Mouse (Mus musculus): ENCODE results near the gene 2310003L06Rik. TPM values are rescaled to one million over a fixed set of nuclear protein-coding genes. Genes with fewer than 3 reads are reported as not detected.

2310003L06Rik gene
- not detected in 2 replicates for polyA plus RNA-seq (2015; fragmentation: Nextera tagmentation; extraction: Ambion mirVana)

DNA sequence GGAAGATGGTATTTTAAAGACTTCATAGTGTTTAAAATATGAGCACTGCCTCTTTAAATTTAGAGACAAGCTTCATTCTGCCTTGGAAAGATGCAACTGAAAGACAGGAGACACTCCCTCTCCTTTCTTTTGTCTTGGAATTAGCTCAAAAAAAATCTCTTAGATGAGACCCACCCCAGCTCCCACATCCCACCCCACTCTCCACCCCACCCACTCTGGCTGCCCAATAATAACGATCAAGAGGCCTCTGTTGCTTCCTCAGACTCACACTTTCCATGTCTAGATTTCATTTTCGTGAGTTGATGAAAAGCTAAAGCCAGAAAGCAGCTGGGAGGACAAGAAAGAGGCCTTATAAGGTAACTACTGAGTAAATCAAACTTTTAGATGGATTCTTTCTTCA is at the start of gene 2310003L06Rik, which contains the start of gene Gm28434:
2310003L06Rik (plus strand) TSS at position 259 of the 400 bp plus-strand sequence.
Gm28434 (plus strand) TSS at position 317 of the 400 bp plus-strand sequence.
- H3K27ac ChIP-seq = no peak within 1 kb of the TSS
- WGBS (ENCODE audit: insufficient replicate concordance) = 34% methylated on average over 2 of the region's 2 CpGs
- DNase-seq = no peak
- H3K27me3 ChIP-seq = no peaks in the 10 kb centered on the region
- no peak within 1 kb of the TSS for H3K9ac ChIP-seq
- no peaks in the 10 kb centered on the region for H3K4me1 ChIP-seq (replicated peaks)
- no peak within 1 kb of the TSS for H3K4me2 ChIP-seq
- ATAC-seq (ENCODE audit: low read depth) = no peak
- H3K4me3 ChIP-seq (replicated peaks) = no peak within 1 kb of the TSS
- H3K36me3 ChIP-seq = no peaks in the 10 kb centered on the region
- no peaks in the 10 kb centered on the region for H3K9me3 ChIP-seq (replicated peaks)

DNA sequence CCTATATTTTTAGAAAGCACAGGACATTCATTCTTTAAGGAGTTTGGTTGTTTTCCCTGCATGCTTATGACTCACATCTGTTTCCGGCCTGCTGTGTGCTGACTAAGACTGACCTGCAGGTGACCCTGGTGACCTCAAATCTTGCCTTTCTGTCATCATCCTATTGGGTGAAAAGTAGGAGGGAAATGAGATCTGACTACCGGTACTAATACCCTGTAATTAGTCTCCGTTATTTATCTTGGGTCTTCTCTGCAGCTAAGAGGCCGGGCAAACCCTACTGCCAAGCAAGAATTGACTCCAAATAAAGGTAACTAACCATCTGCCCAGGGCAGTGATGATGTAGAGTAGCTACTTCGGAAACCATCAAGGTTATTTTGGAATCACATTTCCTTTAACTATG is 43.9 kb upstream of the 2310003L06Rik start, which contains the start of gene Csn3:
Csn3 (plus strand) TSS at position 208 of the 400 bp plus-strand sequence.
- 38% methylated on average over 5 of the region's 5 CpGs for WGBS (ENCODE audit: insufficient replicate concordance)
- no peaks in the 10 kb centered on the region for H3K9me3 ChIP-seq (replicated peaks)
- no peak for ATAC-seq (ENCODE audit: low read depth)
- H3K4me1 ChIP-seq (replicated peaks) = no peaks in the 10 kb centered on the region
- H3K4me2 ChIP-seq = no peak within 1 kb of the TSS
- no peaks in the 10 kb centered on the region for H3K27me3 ChIP-seq
- no peak within 1 kb of the TSS for H3K27ac ChIP-seq
- H3K36me3 ChIP-seq = no peaks in the 10 kb centered on the region
- H3K4me3 ChIP-seq (replicated peaks) = no peak within 1 kb of the TSS
- DNase-seq = no peak
- H3K9ac ChIP-seq = no peak within 1 kb of the TSS

DNA sequence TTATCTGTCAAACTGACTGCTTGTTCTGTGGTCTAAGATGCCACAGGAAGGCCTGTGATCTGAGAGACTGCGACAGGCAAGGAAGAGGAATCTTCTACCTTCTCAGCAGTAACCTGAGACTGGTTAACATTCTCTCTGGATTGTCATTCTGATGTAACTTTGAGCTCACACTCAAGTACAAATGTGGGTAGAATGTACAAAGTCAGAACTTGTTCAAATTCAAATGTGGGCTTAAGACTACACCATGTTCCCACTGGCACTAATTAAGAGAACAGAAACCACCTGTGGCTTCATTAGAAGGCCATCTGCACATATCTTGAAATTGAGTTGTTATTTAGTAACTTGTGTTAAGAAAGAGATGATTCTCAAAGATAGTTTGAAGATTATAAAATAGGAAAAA is 37.7 kb upstream of the 2310003L06Rik start:
- H3K27ac ChIP-seq = no peak overlapping the region
- WGBS (ENCODE audit: insufficient replicate concordance) = 27% methylated on average over 1 of the region's 1 CpGs
- H3K9ac ChIP-seq = no peak overlapping the region
- ATAC-seq (ENCODE audit: low read depth) (no peak), DNase-seq (no peak)
- H3K9me3 ChIP-seq (replicated peaks) = no peaks in the 10 kb centered on the region
- H3K4me3 ChIP-seq (replicated peaks) = no peak overlapping the region
- no peaks in the 10 kb centered on the region for H3K36me3 ChIP-seq
- no peaks in the 10 kb centered on the region for H3K4me1 ChIP-seq (replicated peaks)
- H3K27me3 ChIP-seq = no peaks in the 10 kb centered on the region
- no peak overlapping the region for H3K4me2 ChIP-seq

DNA sequence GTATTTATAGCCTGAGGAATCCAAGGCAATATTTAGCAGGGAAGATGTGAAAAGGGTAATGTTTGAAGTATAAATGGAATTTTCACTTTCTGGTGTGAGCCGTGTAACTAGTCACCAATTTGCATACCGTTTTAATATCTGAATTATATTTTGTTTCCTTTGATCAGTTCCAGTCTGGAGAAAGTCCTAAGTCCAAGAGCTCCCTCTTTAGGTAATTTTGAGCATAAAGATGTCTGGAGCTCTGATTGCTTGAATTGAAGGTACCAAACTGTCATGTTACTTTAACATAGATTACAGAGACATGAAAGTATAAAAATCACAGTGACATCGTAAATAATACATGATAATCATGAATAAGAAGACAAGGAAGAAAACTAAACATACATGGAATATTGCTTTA is 28.5 kb upstream of the 2310003L06Rik start:
- Histone ChIP-seq H3K4me3 (replicated peaks) (no peak overlapping the region), H3K4me1 (replicated peaks) (no peaks in the 10 kb centered on the region), H3K36me3 (no peaks in the 10 kb centered on the region), H3K9ac (no peak overlapping the region), H3K27ac (no peak overlapping the region), H3K9me3 (replicated peaks) (no peaks in the 10 kb centered on the region), H3K27me3 (no peaks in the 10 kb centered on the region), H3K4me2 (no peak overlapping the region)
- DNase-seq = no peak
- ATAC-seq (ENCODE audit: low read depth) = no peak
- WGBS (ENCODE audit: insufficient replicate concordance) = 27% methylated on average over 3 of the region's 3 CpGs

DNA sequence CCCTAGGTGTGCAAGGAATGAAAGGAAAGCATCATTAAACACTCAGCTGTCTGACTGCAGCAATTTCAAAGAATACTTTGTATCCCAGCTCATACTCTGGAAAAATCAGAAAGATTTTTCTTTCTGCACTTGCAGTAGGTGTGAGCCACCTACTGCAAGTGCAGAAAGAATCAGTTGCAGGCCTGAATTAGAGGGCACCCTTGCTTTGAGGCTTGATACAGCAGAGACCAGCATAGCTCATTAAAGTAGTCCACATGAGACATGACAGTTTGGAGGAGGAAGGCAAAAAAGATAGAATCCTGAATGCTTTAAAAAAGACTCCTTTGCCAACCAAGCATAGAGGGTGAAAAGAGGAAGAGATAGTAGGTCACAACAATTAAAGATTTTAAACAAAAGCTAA is 26.7 kb upstream of the 2310003L06Rik start:
- no peaks in the 10 kb centered on the region for H3K9me3 ChIP-seq (replicated peaks)
- H3K9ac ChIP-seq = no peak overlapping the region
- H3K4me1 ChIP-seq (replicated peaks) = no peaks in the 10 kb centered on the region
- no peak for ATAC-seq (ENCODE audit: low read depth)
- no peaks in the 10 kb centered on the region for H3K36me3 ChIP-seq
- H3K27me3 ChIP-seq = no peaks in the 10 kb centered on the region
- H3K27ac ChIP-seq = no peak overlapping the region
- no peak for DNase-seq
- no peak overlapping the region for H3K4me3 ChIP-seq (replicated peaks)
- no peak overlapping the region for H3K4me2 ChIP-seq

DNA sequence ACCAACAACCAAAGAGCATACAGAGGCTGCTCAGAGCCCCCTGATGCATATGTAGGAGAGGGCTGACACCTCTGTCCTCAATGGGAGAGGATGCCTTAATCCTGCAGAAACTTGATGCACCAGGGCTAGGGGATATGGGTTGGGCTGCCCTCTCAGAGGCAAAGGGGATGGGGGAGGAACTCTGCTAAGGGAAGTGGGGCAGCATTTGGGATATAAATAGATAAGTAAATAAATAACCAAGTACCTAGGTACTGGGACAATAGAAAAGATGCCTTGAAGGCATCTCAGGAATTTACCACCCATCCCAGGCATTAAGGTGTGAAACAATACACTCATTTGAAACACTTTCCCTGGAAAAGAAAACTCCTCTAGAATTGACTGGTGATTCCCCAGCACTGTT is 17.4 kb upstream of the 2310003L06Rik start:
- no peak for ATAC-seq (ENCODE audit: low read depth)
- DNase-seq = no peak
- Histone ChIP-seq H3K4me2 (no peak overlapping the region), H3K4me3 (replicated peaks) (no peak overlapping the region), H3K27me3 (no peaks in the 10 kb centered on the region), H3K4me1 (replicated peaks) (no peaks in the 10 kb centered on the region), H3K9me3 (replicated peaks) (no peaks in the 10 kb centered on the region), H3K27ac (no peak overlapping the region), H3K36me3 (no peaks in the 10 kb centered on the region), H3K9ac (no peak overlapping the region)

DNA sequence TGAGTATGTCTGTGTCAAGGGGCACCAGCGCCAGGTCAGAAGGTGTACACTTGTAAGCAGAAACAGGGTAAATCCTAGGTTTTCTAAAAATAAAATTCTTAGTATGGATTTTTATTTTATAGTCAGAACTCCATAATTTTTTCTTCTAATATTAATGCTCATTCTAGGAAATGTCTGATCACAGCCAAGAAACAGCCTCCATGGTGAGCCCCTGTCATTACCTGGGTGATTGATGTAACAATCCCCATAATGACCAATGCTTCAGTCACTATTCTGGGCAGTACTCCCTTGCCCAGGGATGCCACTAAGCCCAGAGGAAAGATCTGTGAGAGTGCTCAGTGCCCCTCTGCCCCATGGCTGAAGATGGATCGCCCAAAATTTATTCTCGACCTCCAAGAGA is 9.9 kb downstream of the 2310003L06Rik start, which contains the start of gene Cabs1:
Cabs1 (plus strand) TSS at position 301 of the 400 bp plus-strand sequence.
- no peak within 1 kb of the TSS for H3K9ac ChIP-seq
- H3K36me3 ChIP-seq = no peaks in the 10 kb centered on the region
- H3K4me3 ChIP-seq (replicated peaks) = no peak within 1 kb of the TSS
- no peak for DNase-seq
- H3K27ac ChIP-seq = no peak within 1 kb of the TSS
- no peak within 1 kb of the TSS for H3K4me2 ChIP-seq
- 60% methylated on average over 3 of the region's 3 CpGs for WGBS (ENCODE audit: insufficient replicate concordance)
- no peaks in the 10 kb centered on the region for H3K27me3 ChIP-seq
- ATAC-seq (ENCODE audit: low read depth) = no peak
- no peaks in the 10 kb centered on the region for H3K4me1 ChIP-seq (replicated peaks)
- no peaks in the 10 kb centered on the region for H3K9me3 ChIP-seq (replicated peaks)

DNA sequence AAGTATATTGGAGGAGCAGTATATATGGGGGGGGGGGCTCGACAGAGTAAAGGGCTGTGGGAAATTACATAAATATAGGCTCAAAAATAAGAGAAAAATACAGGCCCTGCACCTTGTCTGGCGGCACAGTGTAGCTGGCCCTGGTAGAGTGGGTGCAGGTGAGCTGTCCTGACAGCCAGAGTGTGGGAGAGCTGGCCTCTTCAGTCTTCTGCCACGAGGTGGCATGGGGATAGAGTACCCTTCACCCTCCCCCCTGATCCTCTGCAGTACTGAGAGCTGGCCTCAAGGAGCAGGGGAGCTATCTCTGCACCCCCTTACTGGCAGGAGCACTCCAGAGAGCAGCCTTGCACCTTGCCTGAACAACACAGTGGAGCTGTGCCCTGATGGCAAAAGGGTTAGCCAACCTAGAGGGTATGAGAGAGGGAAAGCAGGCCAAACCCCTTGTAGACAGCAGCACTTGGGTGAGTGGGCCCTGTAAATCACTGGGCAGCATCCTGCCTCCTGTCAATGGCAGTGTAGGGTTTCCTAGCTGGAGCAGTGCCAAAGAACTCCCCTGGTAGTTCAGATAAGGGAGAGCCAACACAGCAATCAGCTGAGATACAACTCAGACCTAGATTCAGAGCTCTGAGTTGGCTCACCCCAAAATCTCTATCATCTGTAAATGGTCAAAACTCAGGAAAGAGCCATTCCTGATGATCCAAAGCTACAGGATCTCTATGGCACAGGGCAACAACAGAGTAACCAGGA is 13.4 kb downstream of the 2310003L06Rik start:
- Histone ChIP-seq H3K4me3 (replicated peaks) (no peak overlapping the region), H3K36me3 (no peaks in the 10 kb centered on the region), H3K9me3 (replicated peaks) (no peaks in the 10 kb centered on the region), H3K27ac (no peak overlapping the region), H3K27me3 (no peaks in the 10 kb centered on the region), H3K4me2 (no peak overlapping the region), H3K4me1 (replicated peaks) (no peaks in the 10 kb centered on the region), H3K9ac (no peak overlapping the region)
- ATAC-seq (ENCODE audit: low read depth) (no peak), DNase-seq (no peak)
- 22% methylated on average over 3 of the region's 3 CpGs for WGBS (ENCODE audit: insufficient replicate concordance)

DNA sequence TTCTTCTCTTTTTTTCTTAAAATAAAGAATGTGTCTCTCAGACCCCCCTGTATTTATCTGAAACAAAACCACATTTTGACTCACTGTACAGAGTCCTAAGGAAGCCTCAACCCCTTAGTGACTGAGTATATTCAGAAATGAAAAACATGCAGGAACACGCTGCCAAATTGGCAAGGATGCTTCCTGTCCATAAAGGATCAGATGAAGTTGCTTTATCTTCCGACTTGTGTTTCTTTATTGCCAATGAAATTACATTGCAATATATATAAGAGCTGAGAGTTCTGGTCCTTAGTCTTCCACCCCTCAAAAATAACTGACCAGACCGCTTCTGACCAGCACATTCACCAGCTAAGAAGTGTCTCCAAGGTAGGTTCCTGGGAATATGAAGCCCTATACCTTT is 33.0 kb downstream of the 2310003L06Rik start, which contains the start of gene Smr3a:
Smr3a (plus strand) TSS at position 301 of the 400 bp plus-strand sequence.
- Histone ChIP-seq H3K4me2 (no peak within 1 kb of the TSS), H3K9ac (no peak within 1 kb of the TSS), H3K4me3 (replicated peaks) (no peak within 1 kb of the TSS), H3K27ac (no peak within 1 kb of the TSS), H3K27me3 (no peaks in the 10 kb centered on the region), H3K9me3 (replicated peaks) (no peaks in the 10 kb centered on the region), H3K36me3 (no peaks in the 10 kb centered on the region), H3K4me1 (replicated peaks) (no peaks in the 10 kb centered on the region)
- ATAC-seq (ENCODE audit: low read depth) (no peak), DNase-seq (no peak)
- 60% methylated on average over 3 of the region's 3 CpGs for WGBS (ENCODE audit: insufficient replicate concordance)

DNA sequence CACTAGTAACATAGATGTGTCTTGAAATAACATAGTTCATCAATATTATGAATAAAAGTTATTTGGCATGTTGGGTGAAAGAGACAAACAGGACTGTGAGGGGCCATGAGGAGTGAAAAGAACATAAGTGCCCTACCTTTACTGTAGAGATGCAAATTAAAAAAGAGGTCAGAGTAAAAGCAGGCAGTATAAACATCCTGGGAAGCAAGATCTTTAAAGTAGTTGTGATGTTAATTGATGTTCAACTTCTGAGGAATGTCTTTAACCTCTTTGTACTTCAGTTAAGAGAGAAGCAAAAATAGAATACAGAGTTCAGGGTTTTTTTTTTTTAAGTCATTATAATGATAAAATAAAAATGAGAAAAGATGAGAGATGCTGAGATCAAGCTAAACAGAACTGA is 36.0 kb downstream of the 2310003L06Rik start:
- no peaks in the 10 kb centered on the region for H3K9me3 ChIP-seq (replicated peaks)
- DNase-seq (no peak), ATAC-seq (ENCODE audit: low read depth) (no peak)
- H3K27me3 ChIP-seq = no peaks in the 10 kb centered on the region
- H3K27ac ChIP-seq = no peak overlapping the region
- H3K4me2 ChIP-seq = no peak overlapping the region
- no peak overlapping the region for H3K9ac ChIP-seq
- no peaks in the 10 kb centered on the region for H3K4me1 ChIP-seq (replicated peaks)
- H3K36me3 ChIP-seq = no peaks in the 10 kb centered on the region
- no peak overlapping the region for H3K4me3 ChIP-seq (replicated peaks)

All from liver, embryonic 13.5 days (tissue).